Mouse (Mus musculus): ENCODE data around the gene Anxa9.

The Anxa9 gene

DNA sequence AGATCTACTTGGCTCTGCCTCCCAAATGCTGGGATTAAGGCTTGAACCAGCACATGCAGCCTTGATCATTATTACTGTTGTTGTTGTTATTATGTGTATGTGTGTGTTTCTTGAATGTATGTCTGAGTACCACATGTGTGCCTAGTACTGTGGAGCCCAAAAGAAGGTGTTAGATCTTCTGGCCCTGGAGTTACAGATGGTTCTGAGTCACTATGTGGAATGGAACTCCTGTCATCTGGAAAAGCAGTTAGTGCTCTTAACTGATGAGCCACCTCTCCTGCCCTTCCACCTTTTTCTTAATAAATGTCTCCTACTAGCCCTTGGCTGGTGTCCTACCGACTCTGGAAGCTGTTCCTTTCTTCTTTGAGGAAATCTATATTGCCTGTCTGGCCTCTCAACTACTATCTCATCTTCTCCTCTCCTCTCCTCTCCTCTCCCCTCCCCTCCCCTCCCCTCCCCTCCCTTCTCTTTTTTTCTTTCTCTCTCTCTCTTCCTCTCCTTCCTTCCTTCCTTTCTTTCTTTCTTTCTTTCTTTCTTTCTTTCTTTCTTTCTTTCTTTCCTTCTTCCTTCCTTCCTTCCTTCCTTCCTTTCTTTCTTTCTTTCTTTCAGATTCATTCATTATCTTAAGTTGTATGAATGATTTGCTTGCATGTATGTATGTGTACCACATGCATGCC lies 59.2 kb downstream of the Anxa9 start:
- DNase-seq (ENCODE audit: low read depth, low spot score) = no peak

DNA sequence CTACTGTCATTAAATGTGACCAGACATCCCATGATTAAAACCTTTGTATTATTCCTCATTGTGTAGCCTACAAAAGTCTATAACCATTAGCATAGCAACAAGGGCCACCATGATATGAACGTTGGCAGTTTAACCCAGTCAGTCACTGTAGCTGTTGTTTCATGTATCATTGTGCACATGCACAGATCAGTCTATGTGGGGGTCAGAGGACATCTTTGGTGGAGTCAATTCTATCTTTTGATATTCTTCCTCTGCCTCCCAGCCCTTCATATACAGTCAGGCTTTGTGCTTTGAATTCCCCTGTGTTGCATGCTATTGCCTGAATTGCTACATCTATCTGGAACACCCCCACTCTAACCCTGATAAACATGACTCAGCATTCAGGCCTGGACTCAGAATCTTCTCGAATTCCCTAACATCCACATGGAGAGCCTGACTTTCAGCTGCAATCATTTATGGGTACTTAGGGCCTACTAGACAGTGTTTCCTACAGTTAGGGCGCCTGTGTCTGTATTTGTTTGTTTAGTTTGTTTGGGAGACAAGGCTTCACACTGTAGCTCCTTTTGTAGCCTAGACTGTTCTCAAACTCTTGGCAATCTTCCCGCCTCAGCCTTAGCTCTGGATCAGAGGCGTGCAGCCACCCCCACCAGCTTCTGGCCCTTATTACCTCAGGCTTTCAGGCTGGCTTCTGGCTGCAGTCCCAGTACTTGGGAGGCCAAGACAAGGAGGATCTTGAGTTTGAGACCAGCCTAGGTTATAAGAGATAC lies 60.3 kb downstream of the Anxa9 start:
- DNase-seq (ENCODE audit: low read depth, low spot score) = peak; percentile 85

All from brain, adult 2 months (tissue).